Mouse (Mus musculus) erythroblast, embryonic 14.5 days (primary cell): ENCODE data around the gene Gpc3.
"Not testable (repeated sequence)": the region's sequence is repeated elsewhere in the genome, so short reads cannot be mapped to it uniquely, and the experiment has no call there.

ENCODE experiments used
- GATA1 ChIP-seq: IDR thresholded peaks from 2 replicates; pipeline ENCODE4 v1.6.1; 2012; ENCODE audit warnings: low read length, inconsistent platforms, mixed read lengths
- TAL1 ChIP-seq: IDR thresholded peaks from 3 replicates; pipeline ENCODE4 v1.6.1; 2012; ENCODE audit warnings: low read length, inconsistent platforms, mixed read lengths

GRCm38 (mm10) chrX:52259771-52260170 is 354.0 kb downstream of the Gpc3 start:
- TF ChIP-seq GATA1, TAL1: not testable (repeated sequence)
